Mouse (Mus musculus) heart, embryonic 12.5 days (tissue): ENCODE measurements around the gene Rpl24. TPM values are rescaled to one million over a fixed set of nuclear protein-coding genes. Genes with fewer than 3 reads are reported as not detected.

Experiments
- ATAC-seq: fragments of 200-750 bp; cut with Nextera tagmentation; 2 replicates; pipeline ENCODE4 v1.8.0; 2017; ENCODE audit warnings: moderate TSS enrichment, moderate library complexity; ENCODE audit not compliant: insufficient number of reproducible peaks, low FRiP score
- H3K27ac ChIP-seq: fragments of 300-500 bp; sonication (generic); 2 replicates; pipeline ENCODE4 v1.5.1; 2016; ENCODE audit warnings: mild to moderate bottlenecking, moderate library complexity; ENCODE audit not compliant: poor library complexity, severe bottlenecking
- H3K27me3 ChIP-seq: fragments of 300-500 bp; sonication (generic); replicated peaks from 2 replicates; pipeline ENCODE4 v1.6.1; 2016; ENCODE audit warnings: mild to moderate bottlenecking, moderate library complexity
- H3K36me3 ChIP-seq: fragments of 300-500 bp; sonication (generic); 2 replicates; pipeline ENCODE4 v1.6.1; 2016; ENCODE audit warnings: mild to moderate bottlenecking, moderate library complexity
- H3K4me1 ChIP-seq: fragments of 300-500 bp; sonication (generic); replicated peaks from 2 replicates; pipeline ENCODE4 v1.6.1; 2016; ENCODE audit warnings: mild to moderate bottlenecking
- H3K4me2 ChIP-seq: fragments of 300-500 bp; sonication (generic); 2 replicates; pipeline ENCODE4 v1.6.1; 2016; ENCODE audit warnings: mild to moderate bottlenecking, moderate library complexity
- H3K4me3 ChIP-seq: fragments of 300-500 bp; sonication (generic); 2 replicates; pipeline ENCODE4 v1.5.1; 2016; ENCODE audit warnings: mild to moderate bottlenecking
- H3K9ac ChIP-seq: fragments of 300-500 bp; sonication (generic); 2 replicates; pipeline ENCODE4 v1.6.1; 2016; ENCODE audit warnings: mild to moderate bottlenecking, moderate library complexity
- H3K9me3 ChIP-seq: fragments of 300-500 bp; sonication (generic); replicated peaks from 2 replicates; pipeline ENCODE4 v1.6.1; 2016; ENCODE audit warnings: mild to moderate bottlenecking, moderate library complexity
- WGBS: fragments of 180-500 bp; shearing (Covaris S2); methylation state at CpG from one replicate; pipeline ENCODE4 v1.1.7; 2016; 5-methylcytosine and 5-hydroxymethylcytosine counted together
- polyA plus RNA-seq: library from polyadenylated mRNA; unstranded; fragments of >200 nt; fragmentation: Nextera tagmentation; extraction: Ambion mirVana; gene quantifications from 2 replicates; pipeline ENCODE4 v1.2.1, GENCODE M21; 2016

Rpl24 gene
- polyA plus RNA-seq, 1 experiment from 2014 or later, result 613 TPM

GRCm38 (mm10) chr16:56012789-56013743, 47.0 kb downstream of the Rpl24 start:
- Histone ChIP-seq H3K27me3 (no peaks in the 10 kb centered on the region), H3K9ac (no peak overlapping the region), H3K4me3 (no peak overlapping the region), H3K27ac (no peak overlapping the region), H3K9me3 (no peaks in the 10 kb centered on the region), H3K36me3 (peaks cover 47% of the 10 kb centered on the region), H3K4me2 (no peak overlapping the region), H3K4me1 (no peaks in the 10 kb centered on the region)
- 89% methylated on average over 10 of the region's 10 CpGs for WGBS
- no peak for ATAC-seq

GRCm38 (mm10) chr16:56014076-56014475, 48.0 kb downstream of the Rpl24 start:
- H3K27ac ChIP-seq, result no peak overlapping the region
- no peak overlapping the region for H3K4me3 ChIP-seq
- H3K9me3 ChIP-seq, result no peaks in the 10 kb centered on the region
- no peaks in the 10 kb centered on the region for H3K27me3 ChIP-seq
- ATAC-seq, result no peak
- H3K36me3 ChIP-seq, result peaks cover 53% of the 10 kb centered on the region
- no peak overlapping the region for H3K4me2 ChIP-seq
- no peaks in the 10 kb centered on the region for H3K4me1 ChIP-seq
- WGBS, result 90% methylated on average over 7 of the region's 7 CpGs
- H3K9ac ChIP-seq, result no peak overlapping the region

GRCm38 (mm10) chr16:56019660-56020059, 53.6 kb downstream of the Rpl24 start:
- 88% methylated on average over 7 of the region's 7 CpGs for WGBS
- H3K27me3 ChIP-seq, result no peaks in the 10 kb centered on the region
- no peak overlapping the region for H3K4me3 ChIP-seq
- H3K9me3 ChIP-seq, result no peaks in the 10 kb centered on the region
- no peak overlapping the region for H3K9ac ChIP-seq
- no peak overlapping the region for H3K27ac ChIP-seq
- no peak overlapping the region for H3K4me2 ChIP-seq
- peaks cover 53% of the 10 kb centered on the region for H3K36me3 ChIP-seq
- H3K4me1 ChIP-seq, result no peaks in the 10 kb centered on the region
- no peak for ATAC-seq

Other genes with a start within 250 kb of the Rpl24 start
- 3.1 and 3.3 TPM in 2 replicates for gene Nfkbiz, start 127.4 kb upstream of the Rpl24 start, polyA plus RNA-seq
- gene Nxpe3, start 71.0 kb upstream of the Rpl24 start, polyA plus RNA-seq, result 0.66 and 0.74 TPM in 2 replicates
- gene Cep97, start 31.4 kb upstream of the Rpl24 start, polyA plus RNA-seq, result 9.8 and 9.9 TPM in 2 replicates
- gene Zbtb11, start 7.6 kb downstream of the Rpl24 start, polyA plus RNA-seq, result 14.2 and 17.3 TPM in 2 replicates
- 177 and 180 TPM in 2 replicates for gene Pcnp, start 63.5 kb downstream of the Rpl24 start, polyA plus RNA-seq
- 23.0 and 24.3 TPM in 2 replicates for gene Trmt10c, start 71.5 kb downstream of the Rpl24 start, polyA plus RNA-seq
- gene Senp7, start 82.1 kb downstream of the Rpl24 start, polyA plus RNA-seq, result 20.8 and 24.8 TPM in 2 replicates
- gene Impg2, start 238.0 kb downstream of the Rpl24 start, polyA plus RNA-seq, result 0.08 and 0.13 TPM in 2 replicates